Mouse (Mus musculus): ENCODE data around the gene Fam129b. TPM values are rescaled to one million over a fixed set of nuclear protein-coding genes. Genes with fewer than 3 reads are reported as not detected.

The Fam129b gene
- total RNA-seq, 1 experiment: 90.0 TPM

- no peak overlapping the region for H3K9ac ChIP-seq (ENCODE audit: insufficient read depth, low read depth, low read length, poor library complexity, severe bottlenecking)
- TF ChIP-seq ZC3H11A (IDR thresholded peaks at IDR 0.05; ENCODE audit: borderline replicate concordance, low read depth, low read length) (peak; percentile 84), ZNF384 (IDR thresholded peaks at IDR 0.05; ENCODE audit: low read depth, low read length) (peak; percentile 86), MAFK (IDR thresholded peaks at IDR 0.05; ENCODE audit: insufficient read depth, low read depth, low read length) (0 out of 2 replicates have a peak, but pooled peaks have one; percentile 17), HCFC1 (IDR thresholded peaks at IDR 0.05; ENCODE audit: borderline replicate concordance, insufficient read depth, low read length) (peak; percentile 62; the same call in 1 of the 2 replicates), CHD2 (IDR thresholded peaks at IDR 0.05; ENCODE audit: low read depth, low read length) (no peak)
- in situ Hi-C loops (cut with MboI; ENCODE audit: low sequenced_read_pairs in 2 of 2, unreplicated experiment in 2 of 2): no loop called here
- peak; percentile 92 for DNase-seq (ENCODE audit: low read depth, low spot score)
- H3K9me3 ChIP-seq (ENCODE audit: control insufficient read depth, insufficient read depth, low read depth, low read length): no peaks in the 10 kb centered on the region
- peaks cover 12% of the 10 kb centered on the region for H3K36me3 ChIP-seq (ENCODE audit: control insufficient read depth, insufficient read depth, low read length, poor library complexity, severe bottlenecking)
- peaks cover 9 to 40% of the 10 kb centered on the region in 2 experiments for H3K4me1 ChIP-seq (ENCODE audit: control insufficient read depth in 2 of 2, insufficient read depth in 2 of 2, low read length in 2 of 2, poor library complexity in 1 of 2)
- no peak overlapping the region for H3K4me3 ChIP-seq (ENCODE audit: insufficient read depth in 1 of 2, low read depth in 1 of 2, low read length in 2 of 2, poor library complexity in 1 of 2, severe bottlenecking in 1 of 2)
- no peak overlapping the region for H3K27ac ChIP-seq (ENCODE audit: insufficient read depth, low read depth, low read length, poor library complexity, severe bottlenecking)
Measured at GRCm38 (mm10) chr2:32912210-32912804, 36.4 kb downstream of the Fam129b start.

- peaks cover 23% of the 10 kb centered on the region for H3K36me3 ChIP-seq (ENCODE audit: control insufficient read depth, insufficient read depth, low read length, poor library complexity, severe bottlenecking)
- in situ Hi-C loops (cut with MboI; ENCODE audit: low sequenced_read_pairs in 2 of 2, unreplicated experiment in 2 of 2): no loop called here
- no peak for DNase-seq (ENCODE audit: low read depth, low spot score)
- H3K4me3 ChIP-seq (ENCODE audit: insufficient read depth in 1 of 2, low read depth in 1 of 2, low read length in 2 of 2, poor library complexity in 1 of 2, severe bottlenecking in 1 of 2): no peak overlapping the region
- no peak for TF ChIP-seq CHD2 (IDR thresholded peaks at IDR 0.05; ENCODE audit: low read depth, low read length)
- no peak for TF ChIP-seq MAFK (IDR thresholded peaks at IDR 0.05; ENCODE audit: insufficient read depth, low read depth, low read length)
- no peak for TF ChIP-seq ZNF384 (IDR thresholded peaks at IDR 0.05; ENCODE audit: low read depth, low read length)
- no peak for TF ChIP-seq HCFC1 (IDR thresholded peaks at IDR 0.05; ENCODE audit: borderline replicate concordance, insufficient read depth, low read length)
- no peak for TF ChIP-seq ZC3H11A (IDR thresholded peaks at IDR 0.05; ENCODE audit: borderline replicate concordance, low read depth, low read length)
- H3K27ac ChIP-seq (ENCODE audit: insufficient read depth, low read depth, low read length, poor library complexity, severe bottlenecking): peak overlapping the region; percentile 51; the same call in 1 of the 2 replicates
- peaks cover 0 to 37% of the 10 kb centered on the region in 2 experiments; a peak in 2 of 4 replicates for H3K4me1 ChIP-seq (ENCODE audit: control insufficient read depth in 2 of 2, insufficient read depth in 2 of 2, low read length in 2 of 2, poor library complexity in 1 of 2)
- no peaks in the 10 kb centered on the region for H3K9me3 ChIP-seq (ENCODE audit: control insufficient read depth, insufficient read depth, low read depth, low read length)
- peak overlapping the region; percentile 34; the same call in 1 of the 2 replicates for H3K9ac ChIP-seq (ENCODE audit: insufficient read depth, low read depth, low read length, poor library complexity, severe bottlenecking)
Measured at GRCm38 (mm10) chr2:32914362-32914761, 38.4 kb downstream of the Fam129b start.

- no peak for TF ChIP-seq HCFC1 (IDR thresholded peaks at IDR 0.05; ENCODE audit: borderline replicate concordance, insufficient read depth, low read length)
- DNase-seq (ENCODE audit: low read depth, low spot score): no peak
- H3K9me3 ChIP-seq (ENCODE audit: control insufficient read depth, insufficient read depth, low read depth, low read length): no peaks in the 10 kb centered on the region
- H3K4me1 ChIP-seq (ENCODE audit: control insufficient read depth in 2 of 2, insufficient read depth in 2 of 2, low read length in 2 of 2, poor library complexity in 1 of 2): peaks cover 0 to 36% of the 10 kb centered on the region in 2 experiments; a peak in 2 of 4 replicates
- H3K27ac ChIP-seq (ENCODE audit: insufficient read depth, low read depth, low read length, poor library complexity, severe bottlenecking): no peak overlapping the region; the same call in 1 of the 2 replicates
- H3K36me3 ChIP-seq (ENCODE audit: control insufficient read depth, insufficient read depth, low read length, poor library complexity, severe bottlenecking): peaks cover 28% of the 10 kb centered on the region
- 0 out of 2 replicates have a peak overlapping the region, but pooled peaks have one; percentile 34 for H3K9ac ChIP-seq (ENCODE audit: insufficient read depth, low read depth, low read length, poor library complexity, severe bottlenecking)
- no peak overlapping the region for H3K4me3 ChIP-seq (ENCODE audit: insufficient read depth in 1 of 2, low read depth in 1 of 2, low read length in 2 of 2, poor library complexity in 1 of 2, severe bottlenecking in 1 of 2)
- in situ Hi-C loops (cut with MboI; ENCODE audit: low sequenced_read_pairs in 2 of 2, unreplicated experiment in 2 of 2): no loop called here
Measured at GRCm38 (mm10) chr2:32914896-32915295, 39.0 kb downstream of the Fam129b start.

- DNase-seq (ENCODE audit: low read depth, low spot score): no peak
- H3K36me3 ChIP-seq (ENCODE audit: control insufficient read depth, insufficient read depth, low read length, poor library complexity, severe bottlenecking): peaks cover 37% of the 10 kb centered on the region
- in situ Hi-C loops (cut with MboI; ENCODE audit: low sequenced_read_pairs in 2 of 2, unreplicated experiment in 2 of 2): no loop called here
- no peaks in the 10 kb centered on the region for H3K9me3 ChIP-seq (ENCODE audit: control insufficient read depth, insufficient read depth, low read depth, low read length)
- H3K4me3 ChIP-seq (ENCODE audit: insufficient read depth in 1 of 2, low read depth in 1 of 2, low read length in 2 of 2, poor library complexity in 1 of 2, severe bottlenecking in 1 of 2): no peak overlapping the region
- H3K4me1 ChIP-seq (ENCODE audit: control insufficient read depth in 2 of 2, insufficient read depth in 2 of 2, low read length in 2 of 2, poor library complexity in 1 of 2): peaks cover 0 to 32% of the 10 kb centered on the region in 2 experiments; a peak in 2 of 4 replicates
- no peak for TF ChIP-seq HCFC1 (IDR thresholded peaks at IDR 0.05; ENCODE audit: borderline replicate concordance, insufficient read depth, low read length)
- TF ChIP-seq ZNF384 (IDR thresholded peaks at IDR 0.05; ENCODE audit: low read depth, low read length): no peak
- no peak for TF ChIP-seq MAFK (IDR thresholded peaks at IDR 0.05; ENCODE audit: insufficient read depth, low read depth, low read length)
- no peak for TF ChIP-seq ZC3H11A (IDR thresholded peaks at IDR 0.05; ENCODE audit: borderline replicate concordance, low read depth, low read length)
- TF ChIP-seq CHD2 (IDR thresholded peaks at IDR 0.05; ENCODE audit: low read depth, low read length): no peak
- H3K27ac ChIP-seq (ENCODE audit: insufficient read depth, low read depth, low read length, poor library complexity, severe bottlenecking): no peak overlapping the region
- H3K9ac ChIP-seq (ENCODE audit: insufficient read depth, low read depth, low read length, poor library complexity, severe bottlenecking): no peak overlapping the region
Measured at GRCm38 (mm10) chr2:32917526-32917925, 41.6 kb downstream of the Fam129b start.
